Mouse (Mus musculus) spleen, adult 12 weeks (tissue): ENCODE results near the gene Tmem30a.

Experiments used
- DNase-seq: peaks from one replicate; pipeline ENCODE4 v3.0.0; 2022; ENCODE audit warnings: low spot score

Gene Tmem30a

DNA sequence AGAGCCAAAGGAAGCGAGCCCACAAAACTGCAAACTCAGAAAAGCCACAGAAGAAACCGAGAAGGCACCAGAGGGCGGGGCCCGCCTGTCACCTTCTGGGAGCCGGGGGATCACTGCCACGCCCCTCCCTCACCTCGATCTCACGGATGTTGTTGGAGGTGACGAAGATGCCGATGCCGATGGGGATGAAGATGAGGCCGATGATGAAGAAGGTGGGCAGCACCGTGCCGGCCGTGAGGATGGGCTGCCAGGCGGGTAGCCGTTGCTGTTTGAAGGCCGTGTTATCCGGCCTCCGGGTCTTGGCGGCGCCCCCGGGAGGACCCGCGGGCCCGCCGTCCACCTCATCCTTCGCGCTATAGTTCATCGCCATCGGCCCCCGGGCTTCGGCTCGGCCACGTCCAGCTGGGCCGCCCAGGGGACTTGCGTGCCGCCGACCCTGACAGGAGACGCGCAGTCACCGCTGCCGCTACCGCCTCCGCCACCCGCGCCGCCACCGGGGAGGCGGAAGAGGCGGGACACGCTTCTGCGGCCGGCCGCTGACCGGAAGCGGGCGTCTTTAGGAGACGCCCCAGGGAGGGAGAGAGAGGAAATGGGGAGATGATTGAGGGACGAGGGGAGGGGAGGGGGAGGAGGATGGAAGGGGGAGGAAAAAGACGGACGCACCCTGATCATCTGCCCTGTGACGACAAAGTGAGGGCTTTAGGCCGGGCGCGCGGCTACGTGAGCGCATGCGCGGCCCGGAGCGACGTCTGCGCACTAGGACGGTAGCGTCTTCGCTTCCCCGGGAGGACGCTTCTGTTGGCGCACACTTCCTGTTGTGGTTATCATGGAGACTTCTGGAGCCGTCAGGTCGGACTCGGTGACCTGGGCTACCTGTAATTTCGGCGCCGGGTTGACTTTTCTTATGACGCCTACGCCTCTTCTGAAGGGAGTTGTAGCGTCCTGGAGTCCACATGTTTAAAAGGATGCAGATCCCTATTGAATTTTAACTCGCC lies at the start of gene Tmem30a:
Gene Tmem30a (minus strand): TSS at position 667 of the 995 bp plus-strand sequence.
- peak; percentile 80 for DNase-seq

GRCm38 (mm10) chr9:79842615-79843014 lies 49.3 kb upstream of the Tmem30a start:
- DNase-seq: no peak

GRCm38 (mm10) chr9:79842028-79842427 lies 48.7 kb upstream of the Tmem30a start:
- no peak for DNase-seq

DNA sequence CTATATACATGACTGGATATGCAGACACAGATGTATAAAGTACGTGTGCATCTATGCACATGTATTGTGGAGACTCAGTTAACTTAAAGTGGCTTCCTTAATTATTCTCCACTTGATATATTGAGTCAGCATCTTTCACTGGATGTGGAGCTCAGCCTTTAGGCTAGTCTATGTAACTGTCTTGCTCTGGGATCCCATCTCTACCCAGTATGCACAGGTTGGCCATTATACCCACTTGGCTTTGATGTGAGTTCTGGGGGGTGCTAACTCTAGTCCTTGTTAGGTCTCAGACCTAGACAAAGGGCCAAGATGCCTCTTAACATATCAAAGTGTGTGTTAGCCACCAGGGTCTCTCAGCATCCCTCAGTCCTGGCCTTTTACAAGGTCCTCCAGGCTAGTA lies 38.0 kb upstream of the Tmem30a start:
- DNase-seq: no peak

DNA sequence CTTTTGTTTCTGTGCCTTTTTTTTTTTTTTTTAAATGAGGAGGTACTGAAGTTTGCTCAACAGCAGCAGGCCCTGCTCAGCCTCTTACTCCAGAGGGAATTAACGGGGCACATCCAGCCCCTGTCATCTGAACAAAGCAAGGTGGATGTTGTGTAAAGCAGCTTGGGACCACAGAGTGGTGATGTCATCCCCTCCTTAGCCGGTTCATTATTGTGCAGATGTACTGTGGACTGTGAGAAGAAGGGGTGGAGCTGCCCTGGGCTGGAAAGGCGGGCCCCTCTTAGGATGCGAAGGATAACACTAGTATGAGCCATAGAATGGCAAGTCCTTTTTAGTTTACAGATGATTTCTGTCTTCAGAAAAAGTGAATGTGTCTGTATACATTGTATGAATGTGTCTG lies 37.6 kb upstream of the Tmem30a start:
- DNase-seq: no peak

DNA sequence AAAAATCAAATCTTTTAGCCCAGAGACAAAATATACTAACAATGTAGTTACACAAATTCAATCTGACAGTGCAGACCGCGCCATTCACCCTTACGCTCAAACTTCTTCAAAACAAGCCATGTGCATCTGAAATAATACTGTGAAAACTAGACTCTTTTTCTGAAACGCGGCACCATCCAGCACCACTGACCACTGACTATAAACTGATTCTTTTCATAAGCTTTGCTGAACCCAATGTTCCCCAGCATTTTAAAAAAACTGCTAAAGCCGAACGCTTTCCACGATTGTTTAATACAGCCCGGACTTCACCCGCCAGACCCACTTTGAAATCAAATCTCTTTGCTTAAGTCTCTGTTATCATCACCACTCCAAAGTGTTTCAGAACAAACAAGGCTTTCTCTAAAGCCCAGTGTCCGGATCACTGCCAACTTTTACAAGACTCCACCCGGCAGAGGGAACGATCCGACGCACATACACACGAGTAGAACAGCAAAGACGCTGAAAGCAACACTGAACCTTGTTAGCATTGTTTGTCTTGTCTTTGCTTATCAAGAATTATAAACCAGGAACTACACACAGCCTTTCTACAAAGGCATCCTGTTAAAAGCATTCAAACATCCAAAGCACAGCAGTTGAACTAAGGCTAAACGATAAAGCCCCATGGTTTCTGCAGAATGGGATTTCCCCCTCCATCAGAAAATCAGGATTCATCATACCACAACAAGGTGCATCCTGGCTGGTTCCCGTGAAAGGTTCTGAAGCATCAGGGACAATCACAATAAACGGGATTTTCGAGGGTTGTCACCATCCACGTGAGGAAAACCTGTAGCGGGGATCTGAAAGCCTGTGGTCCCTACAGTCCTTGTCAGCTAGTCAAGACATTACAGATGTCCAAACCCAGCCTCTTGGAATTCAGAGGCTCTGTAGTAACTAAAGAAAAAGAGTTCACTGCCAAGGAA lies 36.8 kb upstream of the Tmem30a start:
- DNase-seq: no peak

DNA sequence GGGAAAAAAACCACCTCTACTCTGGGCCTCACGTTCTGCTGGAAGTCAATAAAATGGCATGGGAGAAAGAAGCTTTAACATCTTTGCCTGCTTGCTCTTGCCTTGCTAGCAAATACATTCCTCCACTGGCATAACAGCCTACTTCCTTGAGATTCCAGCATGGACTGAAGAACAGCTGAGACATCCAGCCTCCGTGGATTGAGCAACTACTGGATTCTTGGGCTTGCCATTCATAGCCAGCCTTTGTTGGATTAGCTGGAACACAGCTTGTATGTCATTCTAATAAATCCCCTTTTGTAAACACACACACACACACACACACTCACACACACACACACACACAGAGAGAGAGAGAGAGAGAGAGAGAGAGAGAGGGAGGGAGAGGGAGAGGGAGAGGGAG lies 33.8 kb upstream of the Tmem30a start:
- no peak for DNase-seq

- no peak for DNase-seq
Measured at GRCm38 (mm10) chr9:79825526-79825925, 32.2 kb upstream of the Tmem30a start.

DNA sequence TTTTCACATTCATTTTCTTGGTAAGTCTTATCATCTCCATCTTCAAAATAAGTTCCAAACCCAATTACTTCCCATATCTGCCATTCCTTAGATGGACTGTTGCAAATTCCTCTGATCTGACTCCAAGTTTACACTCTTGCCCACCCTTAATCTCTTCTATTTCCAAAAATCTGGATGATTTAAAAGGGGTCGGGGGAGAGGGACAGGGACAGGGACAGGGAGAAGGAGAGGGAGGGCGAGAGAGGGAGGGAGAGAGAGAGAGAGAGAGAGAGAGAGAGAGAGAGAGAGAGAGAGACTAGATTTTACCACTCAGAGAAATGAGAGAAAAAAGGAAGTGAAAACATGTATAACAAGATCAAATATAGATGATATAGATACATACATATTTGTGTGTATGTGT lies 30.5 kb upstream of the Tmem30a start:
- no peak for DNase-seq

GRCm38 (mm10) chr9:79823438-79823837 lies 30.1 kb upstream of the Tmem30a start:
- no peak for DNase-seq

DNA sequence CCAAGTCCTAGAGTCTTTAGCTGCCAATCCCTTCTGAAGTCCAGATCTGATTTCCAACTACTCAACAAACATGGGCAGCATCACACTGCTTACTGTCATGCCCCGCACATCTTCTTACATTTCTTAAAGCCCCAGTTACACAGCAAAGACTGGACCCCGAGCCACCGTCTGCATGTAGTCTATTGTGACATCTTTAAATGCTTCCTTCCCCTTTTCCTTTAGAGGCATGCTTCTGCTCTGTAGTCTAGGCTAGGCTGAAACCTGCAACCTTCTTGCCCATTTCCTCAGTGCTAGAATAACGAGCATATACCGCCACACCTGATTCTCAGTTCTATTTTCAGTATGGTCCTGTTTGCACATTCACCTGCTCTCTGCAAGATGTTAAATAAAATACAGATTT lies 23.2 kb upstream of the Tmem30a start:
- DNase-seq: no peak

GRCm38 (mm10) chr9:79816013-79816412 lies 22.7 kb upstream of the Tmem30a start:
- no peak for DNase-seq

DNA sequence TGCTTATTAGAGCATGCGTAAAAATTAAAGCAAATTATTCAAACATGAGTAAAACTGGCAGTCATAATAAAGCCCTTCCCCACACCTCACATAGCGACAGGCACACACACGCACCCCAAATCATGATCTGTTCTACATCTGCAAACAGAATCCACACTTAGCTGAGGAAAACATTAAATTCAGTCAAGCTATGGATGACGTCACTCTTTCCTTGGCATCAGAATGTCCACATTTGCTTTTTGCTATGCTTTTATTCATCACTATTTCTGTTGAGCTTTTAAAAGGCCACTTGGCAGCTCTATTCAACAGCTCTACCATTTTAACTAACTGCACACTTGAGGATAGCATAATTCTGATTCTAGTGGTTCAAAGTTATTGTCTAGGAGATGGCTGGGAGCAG lies 21.3 kb upstream of the Tmem30a start:
- DNase-seq: no peak

DNA sequence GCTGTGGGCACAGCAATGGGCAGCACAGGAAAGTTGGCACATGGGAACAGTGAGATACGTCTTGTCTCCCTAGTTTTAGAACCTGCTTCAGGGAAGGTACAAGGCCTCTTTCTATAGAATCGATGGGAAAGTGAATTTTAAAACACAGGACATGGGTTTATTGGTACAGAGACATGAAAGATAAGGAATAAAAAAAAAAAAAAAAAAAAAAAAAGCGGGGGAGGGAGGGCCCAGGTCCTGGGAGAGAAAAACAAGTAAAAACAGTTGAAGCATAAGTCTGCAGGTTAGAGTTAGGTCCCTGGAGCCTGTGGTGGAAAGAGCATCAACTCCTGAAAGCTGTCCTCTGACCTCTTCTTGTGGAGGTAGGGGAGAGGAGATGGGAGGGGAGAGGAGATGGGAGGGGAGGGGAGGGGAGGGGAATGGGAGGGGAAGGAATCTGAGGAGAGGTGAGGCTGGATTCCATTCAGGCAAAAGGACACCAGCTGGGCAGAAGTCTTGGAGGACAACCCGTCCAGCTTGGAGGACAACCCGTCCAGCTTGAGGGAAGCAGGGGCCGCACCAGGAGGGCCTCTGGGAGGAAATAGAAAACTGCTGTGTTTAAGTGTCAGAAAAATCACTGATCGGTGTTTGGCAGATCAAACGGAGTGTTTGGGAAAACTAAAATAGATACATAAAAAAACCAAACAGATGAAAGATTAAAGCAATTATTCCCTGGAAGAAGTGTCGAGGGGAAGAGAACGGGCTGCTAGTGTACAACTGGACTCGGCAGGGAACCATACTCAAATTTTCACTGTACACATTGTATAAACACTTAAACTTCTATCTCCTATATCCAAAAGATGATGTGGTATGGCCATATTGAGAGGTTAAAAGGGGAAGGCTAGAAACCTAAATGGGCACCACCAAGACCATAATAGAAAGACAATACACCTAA lies 17.9 kb upstream of the Tmem30a start:
- DNase-seq: no peak

GRCm38 (mm10) chr9:79810534-79810933 lies 17.2 kb upstream of the Tmem30a start:
- no peak for DNase-seq

- no peak for DNase-seq
Measured at GRCm38 (mm10) chr9:79809411-79809810, 16.1 kb upstream of the Tmem30a start.

DNA sequence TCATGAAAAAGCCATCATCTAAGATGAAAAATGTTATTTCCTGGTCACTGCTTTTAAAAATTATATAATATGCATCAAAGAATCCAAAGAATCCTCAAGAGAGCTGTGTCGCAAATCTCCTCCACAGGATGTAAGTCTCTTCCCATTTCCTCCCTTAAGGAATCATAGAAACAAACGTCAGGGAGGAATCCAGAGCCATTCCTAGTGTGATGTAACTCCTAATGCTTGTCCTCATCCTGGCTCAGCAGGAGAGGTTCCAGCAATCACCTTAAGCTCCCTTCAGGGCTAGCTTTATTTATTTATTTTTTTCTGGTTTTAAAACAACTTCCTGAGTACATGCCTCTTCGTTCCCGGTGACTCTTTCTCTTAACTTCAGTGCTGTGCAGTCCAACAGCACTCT lies 13.9 kb upstream of the Tmem30a start:
- no peak for DNase-seq

DNA sequence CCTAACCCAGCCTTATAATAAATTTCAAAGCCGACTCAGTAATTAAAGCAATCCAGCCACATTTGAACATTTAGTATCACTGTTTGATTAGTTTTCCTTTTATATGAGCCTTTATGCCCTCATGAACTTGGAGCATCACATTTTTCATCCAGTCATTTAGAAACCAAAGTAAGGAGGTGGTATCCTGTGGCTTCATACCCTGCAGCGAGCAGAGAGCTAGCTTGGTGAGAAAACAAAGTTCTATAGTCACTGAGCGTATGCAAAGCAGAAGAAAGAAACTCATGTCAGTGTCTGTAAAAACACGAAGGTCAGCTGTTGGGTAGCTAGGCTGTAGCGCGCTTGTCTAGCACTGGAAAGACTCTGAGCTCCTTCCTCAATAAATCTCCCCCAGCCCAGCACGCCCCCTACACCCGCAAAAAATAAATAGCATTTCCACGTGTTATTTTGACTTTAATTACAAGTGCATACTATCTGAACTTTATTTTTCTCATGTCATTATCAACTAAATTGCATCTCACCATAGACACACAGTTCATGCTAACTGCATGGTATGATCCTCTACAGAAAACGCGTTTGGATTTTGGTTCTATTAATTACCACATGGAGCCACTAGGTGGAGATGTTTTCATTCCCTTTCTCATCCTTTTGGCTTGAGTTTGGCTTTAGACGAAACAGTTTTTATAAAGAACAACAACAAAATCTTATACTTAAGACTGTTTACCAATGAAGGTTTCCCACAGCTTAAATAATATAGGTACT lies 13.2 kb upstream of the Tmem30a start:
- DNase-seq: no peak

DNA sequence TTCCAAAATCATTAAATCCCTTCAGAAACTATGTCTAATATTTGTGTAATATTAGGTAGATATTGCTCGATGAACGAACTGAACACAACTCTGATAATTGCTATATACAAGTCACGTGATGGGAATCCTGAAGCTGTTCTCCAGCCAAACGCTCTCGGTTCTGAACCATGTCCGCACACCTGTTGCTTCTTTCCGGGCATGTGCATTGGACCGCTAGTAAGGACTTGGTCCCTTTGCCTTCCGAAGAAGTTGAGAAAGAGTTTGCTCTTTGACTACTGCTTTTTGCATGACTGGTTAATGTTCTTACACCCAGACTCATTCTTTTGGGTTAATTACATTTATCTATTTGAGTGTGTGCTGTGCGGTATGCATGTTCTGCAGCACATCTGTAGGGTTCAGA lies 12.1 kb upstream of the Tmem30a start:
- DNase-seq: no peak

GRCm38 (mm10) chr9:79796461-79797135 lies 3.3 kb upstream of the Tmem30a start:
- DNase-seq: no peak
